In the genomic region with DNA sequence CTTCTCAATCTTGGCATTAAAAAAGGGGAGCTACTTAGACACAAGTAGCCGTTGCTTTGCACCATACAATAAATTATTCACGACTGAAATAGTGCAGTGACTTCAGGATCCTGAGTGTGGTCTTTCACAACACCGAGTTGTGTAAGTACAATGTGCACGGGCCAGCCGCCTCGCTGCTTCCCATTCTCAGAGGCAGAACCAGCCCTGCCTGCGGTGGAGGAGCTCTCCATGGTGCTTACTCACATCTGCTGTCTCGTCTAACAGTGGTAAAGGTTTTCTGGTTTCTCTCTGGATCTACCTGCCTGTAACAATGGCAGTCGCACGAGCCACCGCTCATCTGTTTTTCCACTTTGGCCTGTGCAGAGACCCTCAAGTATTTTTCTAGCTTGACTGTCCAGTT, we compare ENCODE assay signal across 10 mouse cellular contexts. TPM values are rescaled to one million over a fixed set of nuclear protein-coding genes. Genes with fewer than 3 reads are reported as not detected.
A peak's percentile ranks its signal among the peaks of the same experiment; 100 is the strongest.
DNase-seq lines count a peak whose midpoint lies in the region; ATAC-seq lines count a peak whose summit lies in the region.
"Had no signal": no experiment of that assay in that cellular context is flagged by ENCODE, and none has a peak within 500 bp of the region (broad histone marks: within the 10 kb centered on the region; RNA-seq: fewer than 3 reads in every experiment).

No protein-coding gene starts in this region.

- 29% methylated on average over 11 of the region's 11 CpGs for WGBS in forebrain, embryonic 11.5 days
- 24% methylated on average over 11 of the region's 11 CpGs for WGBS in forebrain, embryonic 15.5 days

- no peak overlapping the region for H3K27ac ChIP-seq in forebrain, embryonic 11.5 days (ENCODE audit: low read depth, low read length)
- no peak overlapping the region for H3K27ac ChIP-seq in forebrain, embryonic 15.5 days (replicated peaks)
- H3K27ac ChIP-seq: hindbrain, embryonic 15.5 days had no signal

- H3K9ac ChIP-seq in forebrain, embryonic 11.5 days (ENCODE audit: low read length): no peak overlapping the region
- no peak overlapping the region for H3K9ac ChIP-seq in forebrain, embryonic 15.5 days (replicated peaks)
- H3K9ac ChIP-seq: hindbrain, embryonic 15.5 days had no signal

- H3K27me3 ChIP-seq in forebrain, embryonic 11.5 days (ENCODE audit: control insufficient read depth, insufficient read depth, low read length): no peaks in the 10 kb centered on the region
- no peaks in the 10 kb centered on the region for H3K27me3 ChIP-seq in forebrain, embryonic 15.5 days
- H3K27me3 ChIP-seq in splenic B cell, adult 2 months (ENCODE audit: control insufficient read depth, insufficient read depth, low read length, poor library complexity, severe bottlenecking): no peaks in the 10 kb centered on the region
- H3K27me3 ChIP-seq: hindbrain, embryonic 15.5 days had no signal

- peaks cover 5% of the 10 kb centered on the region; the same call in 1 of the 2 replicates for H3K4me1 ChIP-seq in forebrain, embryonic 11.5 days (replicated peaks; ENCODE audit: control insufficient read depth, insufficient read depth, low read length)
- H3K4me1 ChIP-seq in forebrain, embryonic 15.5 days: peaks cover 14% of the 10 kb centered on the region

- no peak overlapping the region for H3K4me3 ChIP-seq in forebrain, embryonic 11.5 days (ENCODE audit: low read depth, low read length)
- no peak overlapping the region for H3K4me3 ChIP-seq in forebrain, embryonic 15.5 days
- H3K4me3 ChIP-seq: hindbrain, embryonic 15.5 days had no signal

- no peak for ATAC-seq in forebrain, embryonic 11.5 days (replicated peaks; ENCODE audit: low FRiP score)
- ATAC-seq in forebrain, embryonic 15.5 days (replicated peaks): no peak

- no peak overlapping the region for H3K4me2 ChIP-seq in forebrain, embryonic 11.5 days (ENCODE audit: low read depth, low read length, severe bottlenecking)
- H3K4me2 ChIP-seq in forebrain, embryonic 15.5 days (replicated peaks): no peak overlapping the region
- H3K4me2 ChIP-seq: hindbrain, embryonic 15.5 days had no signal

- H3K9me3 ChIP-seq in forebrain, embryonic 11.5 days (ENCODE audit: control insufficient read depth, low read length): no peaks in the 10 kb centered on the region
- H3K9me3 ChIP-seq in forebrain, embryonic 15.5 days: no peaks in the 10 kb centered on the region
- H3K9me3 ChIP-seq: hindbrain, embryonic 15.5 days had no signal

- DNase-seq in forebrain, embryonic 11.5 days (ENCODE audit: low spot score): peak; percentile 63
- peak; percentile 60 for DNase-seq in A20 (ENCODE audit: low read depth, low spot score)
- peak; percentile 73 for DNase-seq in c-Kit-positive CD71-positive TER-119-negative erythroid progenitor cells, embryonic 14.5 days (ENCODE audit: low read depth)
- DNase-seq in heart, postnatal 4 days: peak; percentile 80
- peak; percentile 89 for DNase-seq in lung, postnatal 36 days
- DNase-seq in splenic B cell, adult 2 months (ENCODE audit: low read depth, low spot score): peak; percentile 80
- DNase-seq in right cerebral cortex, adult 18-20 months: no peak

- no peaks in the 10 kb centered on the region for H3K36me3 ChIP-seq in forebrain, embryonic 11.5 days (ENCODE audit: control insufficient read depth, insufficient read depth, low read length)
- H3K36me3 ChIP-seq in forebrain, embryonic 15.5 days: no peaks in the 10 kb centered on the region
- H3K36me3 ChIP-seq in splenic B cell, adult 2 months (ENCODE audit: control insufficient read depth, insufficient read depth, low read length, poor library complexity, severe bottlenecking): no peaks in the 10 kb centered on the region
- H3K36me3 ChIP-seq: hindbrain, embryonic 15.5 days had no signal

RNA-seq across cellular contexts. Expression of a gene that starts 5.0 kb away (rescaled TPM):
- 38.9 and 39.9 TPM in 2 replicates for polyA plus RNA-seq in forebrain, embryonic 11.5 days (2014; fragmentation: Nextera tagmentation; extraction: Ambion mirVana)
- polyA plus RNA-seq in forebrain, embryonic 15.5 days (2015; fragmentation: Nextera tagmentation; extraction: Ambion mirVana): 59.9 and 60.2 TPM in 2 replicates
- total RNA-seq in heart, postnatal 4 days (2021): 10 to 100 TPM; 27.4 to 28.2 TPM

RNA-seq across cellular contexts. Expression of a gene that starts 11.9 kb away (rescaled TPM):
- 37.2 and 39.8 TPM in 2 replicates for polyA plus RNA-seq in forebrain, embryonic 11.5 days (2014; fragmentation: Nextera tagmentation; extraction: Ambion mirVana)
- 28.9 and 31.6 TPM in 2 replicates for polyA plus RNA-seq in forebrain, embryonic 15.5 days (2015; fragmentation: Nextera tagmentation; extraction: Ambion mirVana)
- 10 to 100 TPM; 10.0 to 10.3 TPM for total RNA-seq in heart, postnatal 4 days (2021)

RNA-seq across cellular contexts. Expression of a gene that starts 48.6 kb away (rescaled TPM):
- not detected in 2 replicates for polyA plus RNA-seq in forebrain, embryonic 11.5 days (2014; fragmentation: Nextera tagmentation; extraction: Ambion mirVana)
- not detected in 2 replicates for polyA plus RNA-seq in forebrain, embryonic 15.5 days (2015; fragmentation: Nextera tagmentation; extraction: Ambion mirVana)
- not detected for total RNA-seq in heart, postnatal 4 days (2021)
- polyA plus RNA-seq: hindbrain, embryonic 15.5 days; spleen, adult 2 months had no signal
